Mouse (Mus musculus) kidney, adult 9 months (tissue): ENCODE data around the gene Inpp5a.

ENCODE experiments used
- DNase-seq: peaks from one replicate; pipeline ENCODE4 v3.0.0; 2022

The Inpp5a gene

GRCm38 (mm10) chr7:139584221-139585175 lies 195.6 kb downstream of the Inpp5a start:
- no peak for DNase-seq

DNA sequence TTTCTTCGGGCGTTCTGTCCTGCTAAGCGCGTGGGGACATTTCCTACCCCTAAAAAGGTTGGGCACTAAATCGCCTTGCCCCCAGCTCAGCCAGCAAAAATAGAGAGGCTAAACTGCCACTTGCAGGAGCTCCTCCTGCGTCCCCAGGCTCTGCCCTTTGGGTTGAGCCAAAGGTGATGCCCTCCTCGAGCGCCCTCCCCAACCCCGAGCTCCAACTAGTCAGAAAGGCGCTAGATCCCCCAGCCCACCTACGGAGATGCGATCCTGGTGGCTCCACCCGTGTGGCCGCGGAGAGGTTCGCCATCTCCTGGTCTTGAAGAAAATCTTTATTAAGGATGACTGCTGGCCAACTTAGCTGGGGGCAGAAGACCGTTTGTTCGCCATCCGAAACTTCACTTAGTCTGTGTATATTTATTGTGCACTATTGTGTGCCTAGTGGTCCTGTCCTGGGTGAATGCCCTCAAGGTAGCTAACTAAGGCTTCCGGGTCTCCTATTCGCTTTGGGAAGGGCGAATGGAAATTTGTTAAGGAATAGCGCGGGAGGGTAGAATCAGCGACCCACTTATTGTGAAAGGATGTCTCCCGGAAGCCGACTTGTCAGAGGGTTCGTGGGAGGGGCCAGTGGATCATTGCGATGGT lies 196.4 kb downstream of the Inpp5a start:
- no peak for DNase-seq

- no peak for DNase-seq
Measured at GRCm38 (mm10) chr7:139587919-139588318, 199.0 kb downstream of the Inpp5a start.

DNA sequence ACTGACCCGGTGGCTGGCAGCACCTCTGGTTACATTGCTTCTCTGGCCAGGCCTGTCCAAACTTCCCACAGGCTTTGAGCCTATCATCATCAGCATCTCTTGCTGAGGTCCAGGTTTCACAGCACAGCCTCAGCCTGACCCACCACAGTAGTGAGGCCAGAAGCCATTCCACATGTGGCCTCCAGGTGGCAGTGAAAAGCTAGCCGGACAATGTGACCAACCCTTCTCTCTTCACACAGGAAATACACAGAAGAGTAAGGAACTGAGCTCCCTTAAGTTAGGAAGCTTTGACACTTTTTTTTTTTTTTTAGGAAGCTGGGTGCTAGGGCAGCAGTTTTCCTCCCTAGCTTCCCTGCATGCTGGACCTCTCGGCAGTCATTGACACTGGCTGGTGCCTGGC lies 201.4 kb downstream of the Inpp5a start:
- peak; percentile 48 for DNase-seq

DNA sequence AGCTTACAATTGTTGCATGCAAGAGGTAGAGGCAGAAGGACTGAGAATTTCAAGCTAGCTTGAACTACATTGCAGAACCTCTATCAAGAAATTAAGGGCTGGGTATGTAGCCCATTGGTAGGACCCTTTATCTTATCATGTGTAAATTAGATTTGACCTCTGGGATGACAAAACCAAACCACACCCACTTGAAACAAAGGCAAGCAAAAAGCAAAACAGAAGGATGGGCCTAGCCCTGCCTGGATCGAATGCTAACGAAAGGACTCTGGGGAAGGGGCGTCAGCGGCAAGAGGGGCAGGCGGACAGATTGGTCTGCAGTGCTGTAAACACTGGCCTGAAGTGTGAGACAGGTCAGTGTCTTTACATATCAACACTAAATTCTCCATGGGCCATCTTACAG lies 202.4 kb downstream of the Inpp5a start:
- no peak for DNase-seq

DNA sequence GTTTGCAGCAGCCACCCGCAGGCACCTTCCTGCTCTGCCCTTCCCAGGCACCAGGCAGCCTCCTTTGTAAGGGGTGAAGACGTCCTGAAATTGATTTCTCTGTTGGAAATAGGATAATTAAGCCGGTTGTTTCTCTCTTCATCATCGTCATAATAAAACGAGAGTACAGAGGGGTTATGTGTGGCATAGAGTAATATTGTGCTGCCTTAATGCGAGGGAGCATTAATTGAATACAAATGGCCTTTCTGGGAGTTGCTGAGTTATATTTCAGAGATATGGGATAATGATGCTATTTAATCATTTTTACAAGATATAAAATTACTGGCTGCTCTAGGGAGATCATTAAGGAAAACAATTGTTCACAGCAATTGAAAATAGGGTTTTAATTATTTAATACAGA lies 206.4 kb downstream of the Inpp5a start:
- DNase-seq, result no peak

DNA sequence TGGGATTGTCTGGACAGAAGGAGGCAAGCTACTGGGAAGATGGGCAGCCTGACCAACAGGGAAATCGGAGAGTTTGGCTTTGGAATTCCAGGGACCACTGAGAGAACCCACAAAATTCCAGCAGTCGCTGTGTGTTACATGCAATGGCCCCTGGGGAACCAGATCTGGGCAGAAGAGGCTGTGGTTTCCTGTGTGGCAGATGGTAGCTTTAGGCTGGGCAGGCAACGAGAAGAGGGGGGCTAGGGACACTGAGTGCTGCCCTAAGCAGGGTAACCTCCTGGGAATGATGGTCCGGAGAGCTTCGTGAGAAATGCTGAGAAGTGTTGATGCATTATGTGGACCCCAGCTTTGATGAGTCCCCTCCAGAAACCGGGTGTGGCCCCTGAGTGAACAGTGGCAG lies 207.0 kb downstream of the Inpp5a start:
- no peak for DNase-seq

- DNase-seq, result no peak
Measured at GRCm38 (mm10) chr7:139610328-139610727, 221.4 kb downstream of the Inpp5a start.

- DNase-seq, result peak; percentile 64
Measured at GRCm38 (mm10) chr7:139615767-139616766, 227.2 kb downstream of the Inpp5a start.

DNA sequence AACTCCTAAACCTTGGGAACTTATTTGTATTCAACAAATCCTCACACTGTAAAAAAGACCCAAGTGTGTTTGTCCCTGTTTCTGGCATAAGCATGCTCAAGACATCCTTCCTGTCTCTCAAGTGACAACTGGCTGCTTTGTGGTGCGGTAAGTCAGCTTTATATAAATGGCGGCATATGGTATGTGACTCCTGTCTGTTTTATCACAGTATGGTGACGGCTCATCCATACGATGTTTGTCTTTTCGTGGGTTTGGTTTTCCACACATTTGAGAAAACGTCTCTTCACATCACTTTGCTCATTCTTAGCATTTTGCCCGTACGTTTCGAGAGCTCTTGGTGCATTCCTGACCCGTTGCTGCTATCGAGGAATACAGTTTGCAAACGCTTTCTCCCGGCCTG lies 233.7 kb downstream of the Inpp5a start:
- DNase-seq, result no peak

GRCm38 (mm10) chr7:139625156-139625555 lies 236.2 kb downstream of the Inpp5a start:
- no peak for DNase-seq
